Mouse (Mus musculus): ENCODE measurements around the gene Taf5l. TPM values are rescaled to one million over a fixed set of nuclear protein-coding genes. Genes with fewer than 3 reads are reported as not detected.

The Taf5l gene
- polyA plus RNA-seq (2021; fragmentation: Nextera tagmentation) = 11.8 and 12.1 TPM in 2 replicates
- long read RNA-seq, experiment 1, transcript Taf5l-202 (5 exons, 2,973 nt) = major isoform, 24 of 29 reads
- long read RNA-seq, experiment 1, partial matches to known transcripts = 3 of 29 reads
- long read RNA-seq, experiment 1, other reads (novel, unspliced or antisense) = 2 of 29 reads
- long read RNA-seq, experiment 2, transcript Taf5l-201 (5 exons, 2,912 nt) = minor isoform, 7 of 147 reads
- long read RNA-seq, experiment 2, transcript Taf5l-202 (5 exons, 2,973 nt) = major isoform, 120 of 147 reads
- long read RNA-seq, experiment 2, partial matches to known transcripts = 12 of 147 reads
- long read RNA-seq, experiment 2, other reads (novel, unspliced or antisense) = 8 of 147 reads

DNA sequence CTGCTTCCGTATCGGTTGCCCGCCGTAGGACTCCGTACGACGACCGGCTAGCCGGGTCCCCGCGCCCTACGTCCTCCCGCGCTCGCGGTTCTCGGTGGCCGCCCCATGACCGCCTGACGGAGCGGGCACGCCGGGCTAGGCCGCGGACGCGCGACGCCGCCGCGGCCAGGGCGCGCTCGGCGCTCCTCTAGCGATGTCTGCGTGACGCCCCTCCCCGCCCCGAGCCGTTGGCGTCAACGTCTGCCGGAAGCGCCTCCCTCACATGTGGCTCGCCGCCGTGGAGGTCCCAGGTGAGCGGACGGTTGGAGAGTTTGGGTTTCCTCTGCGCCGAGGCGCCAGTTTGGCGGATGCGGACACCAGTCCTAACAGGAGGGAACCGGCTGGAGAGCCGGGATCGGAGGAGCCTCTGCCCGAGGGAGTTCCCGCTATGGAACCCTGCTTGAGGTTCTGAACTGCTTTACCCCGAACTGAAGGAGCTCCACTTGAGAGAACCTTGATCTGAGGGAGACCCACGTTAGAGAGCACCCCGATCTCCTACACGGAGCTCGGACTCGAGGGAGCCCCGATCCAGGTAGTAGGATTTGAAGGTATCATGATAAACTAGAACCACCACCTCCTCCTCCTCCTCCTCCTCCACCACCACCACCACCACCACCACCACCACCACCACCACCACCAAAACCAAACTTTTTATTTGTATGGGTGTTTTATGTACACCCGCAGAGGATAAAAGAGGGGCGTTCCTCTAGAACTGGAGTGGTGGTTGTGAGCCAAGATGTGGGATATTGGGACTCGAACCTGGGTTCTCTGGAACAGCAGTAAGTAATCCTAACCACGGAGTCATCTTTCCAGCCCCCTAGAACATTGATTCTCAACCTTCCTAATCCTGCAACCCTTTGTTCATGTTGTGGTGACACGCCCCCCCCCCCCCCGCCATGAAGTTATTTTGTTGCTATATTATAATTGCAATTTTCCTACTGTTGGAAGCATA lies at the start of gene Taf5l, which contains the start of gene Urb2:
Taf5l (minus strand) TSS at position 161 of the 991 bp plus-strand sequence.
Urb2 (plus strand) TSS at position 272 of the 991 bp plus-strand sequence.

DNA sequence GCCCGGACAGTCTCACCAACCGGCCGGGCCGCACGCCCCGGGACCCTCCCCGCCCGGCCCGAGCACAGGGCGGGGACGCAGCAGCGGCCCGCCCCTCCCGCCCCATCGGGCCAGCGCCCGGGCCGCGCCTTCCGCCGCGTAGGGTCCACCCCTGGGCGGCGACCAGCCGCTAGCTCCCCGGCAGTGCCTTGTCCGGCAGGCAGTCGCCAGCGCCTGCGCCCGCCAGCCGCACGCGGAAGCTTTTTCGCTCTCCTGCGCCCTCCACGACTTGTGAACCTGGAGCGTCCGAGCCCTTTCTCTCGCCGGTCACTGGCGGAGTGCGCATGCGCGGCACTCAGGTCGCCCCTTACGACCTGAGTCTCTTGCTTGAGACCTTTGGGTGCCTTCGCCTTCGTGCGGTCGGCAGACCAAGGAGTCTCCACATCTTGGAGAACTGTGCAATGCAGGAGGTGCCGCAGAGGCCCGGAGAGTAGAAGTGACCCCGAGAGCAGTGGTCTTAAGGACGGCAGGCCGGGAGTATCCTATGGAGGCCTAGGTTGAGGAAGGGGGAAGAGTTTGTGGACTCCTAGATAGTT lies 38.3 kb downstream of the Taf5l start, which contains the start of gene Abcb10:
Abcb10 (minus strand) TSS at position 297 of the 575 bp plus-strand sequence.

DNA sequence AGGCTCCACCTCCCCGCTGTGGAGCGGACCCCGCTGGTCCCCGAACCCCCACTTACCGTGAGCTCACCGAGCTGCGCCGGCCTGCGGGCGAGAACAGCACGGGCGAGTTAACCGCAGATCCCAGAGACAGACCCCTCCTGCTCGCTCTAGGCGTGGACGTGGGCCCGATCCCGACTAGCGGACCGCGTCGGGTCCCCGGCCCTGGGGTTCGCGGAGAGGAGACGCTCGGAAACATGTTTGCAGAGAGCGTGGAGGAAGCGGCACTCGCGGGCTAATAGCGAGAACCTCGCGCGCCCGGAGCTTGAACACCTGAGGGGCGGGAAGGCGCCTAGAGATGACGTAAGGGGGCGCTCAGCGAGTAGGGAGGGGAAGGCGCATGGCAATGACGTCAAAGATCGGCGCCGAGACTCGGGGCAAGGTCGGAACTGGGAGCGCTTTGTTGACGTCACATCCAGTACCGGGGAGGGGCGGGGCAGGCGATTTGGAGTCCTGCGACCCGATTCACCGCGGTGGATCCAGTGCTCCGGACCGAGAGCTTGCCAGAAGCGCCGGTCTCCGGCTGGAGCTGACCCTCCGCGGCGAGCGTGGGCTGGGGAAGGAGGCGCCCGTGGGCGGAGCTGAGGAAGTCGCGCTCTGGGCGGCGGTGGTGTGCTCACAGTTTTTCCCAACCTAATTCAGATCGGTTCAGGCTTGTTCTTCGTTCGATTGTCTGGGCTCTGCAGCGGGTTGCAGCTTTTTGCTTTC lies 72.1 kb downstream of the Taf5l start, which contains the start of gene Nup133:
Nup133 (minus strand) TSS at position 324 of the 744 bp plus-strand sequence.

Small RNA genes within 50 kb of the gene (microRNA-seq; reads per million reads assigned to microRNA genes)
- gene Mir1967 = not detected

Other genes starting within 250 kb of the Taf5l start
- 81.8 and 92.7 TPM in 2 replicates for gene Rab4a, start 215.4 kb downstream of the Taf5l start, polyA plus RNA-seq (2021; fragmentation: Nextera tagmentation)
- gene Ccsap, start 161.2 kb downstream of the Taf5l start, polyA plus RNA-seq (2021; fragmentation: Nextera tagmentation) = 11.5 and 15.4 TPM in 2 replicates
- gene Acta1, start 126.6 kb downstream of the Taf5l start, polyA plus RNA-seq (2021; fragmentation: Nextera tagmentation) = 19.2 and 20.8 TPM in 2 replicates
- 9.3 and 10.6 TPM in 2 replicates for gene Nup133, start 72.1 kb downstream of the Taf5l start, polyA plus RNA-seq (2021; fragmentation: Nextera tagmentation)
- gene Abcb10, start 38.3 kb downstream of the Taf5l start, polyA plus RNA-seq (2021; fragmentation: Nextera tagmentation) = 7.5 TPM in 2 replicates
- 1.2 and 1.5 TPM in 2 replicates for gene Urb2, start 111 bp upstream of the Taf5l start, polyA plus RNA-seq (2021; fragmentation: Nextera tagmentation)
- 10.9 and 13.7 TPM in 2 replicates for gene Galnt2, start 210.0 kb upstream of the Taf5l start, polyA plus RNA-seq (2021; fragmentation: Nextera tagmentation)